8 mouse cellular contexts compared by ENCODE assay signal in the genomic region with DNA sequence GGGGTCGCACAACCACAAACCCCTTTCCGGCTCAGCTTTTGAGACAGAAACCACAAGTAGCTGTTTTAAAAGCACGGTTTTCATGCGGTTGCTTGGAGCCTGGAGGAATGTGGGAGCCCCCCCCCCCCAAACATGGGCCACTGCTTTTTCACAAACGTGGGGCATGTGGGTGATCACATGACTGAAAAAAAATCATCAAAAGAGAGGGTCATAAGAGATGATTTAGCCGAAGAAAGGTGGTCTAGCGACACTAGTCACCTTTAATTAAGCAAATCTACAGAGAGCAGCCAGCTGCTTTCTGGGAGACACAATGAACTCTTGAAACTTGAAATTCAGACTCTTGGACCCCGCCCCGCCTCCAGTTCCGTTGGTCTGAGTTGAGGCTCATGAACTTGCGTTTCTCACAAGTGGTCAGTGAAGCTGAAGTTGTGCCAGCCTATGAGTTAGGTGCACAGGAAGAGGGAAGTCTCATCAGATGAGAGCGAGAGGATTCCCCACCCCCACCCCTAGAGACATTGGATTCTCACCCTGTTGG. TPM values are rescaled to one million over a fixed set of nuclear protein-coding genes. Genes with fewer than 3 reads are reported as not detected.
DNase-seq lines count a peak whose midpoint lies in the region; ATAC-seq and TF ChIP-seq lines count a peak whose summit lies in the region.

No protein-coding gene starts in this region.

- peak; percentile 35 for DNase-seq in ZHBTc4 (ENCODE audit: low read depth, low spot score)
- DNase-seq in heart, postnatal 0 days (ENCODE audit: low spot score): no peak
- peak; percentile 8 for DNase-seq in liver
- DNase-seq in cerebellum, adult 8-10 months: no peak
- DNase-seq in left cerebral cortex, adult 18-20 months (ENCODE audit: low spot score in 2 of 2): no peak
- DNase-seq in left cerebral cortex, postnatal 14 days (ENCODE audit: low spot score in 2 of 2): no peak

- ATAC-seq in CD4-positive, CD25-positive, alpha-beta regulatory T cell, adult 4 months: peak; percentile 5
- ATAC-seq in heart, postnatal 0 days (ENCODE audit: insufficient read depth, low read depth): no peak

- no peak overlapping the region for H3ac ChIP-seq in myocyte (ENCODE audit: control insufficient read depth, insufficient read length)

- H3K27ac ChIP-seq in heart, postnatal 0 days (ENCODE audit: low read depth): no peak overlapping the region

- TF ChIP-seq POLR2A in myocyte (IDR thresholded peaks at IDR 0.05; ENCODE audit: insufficient read length, low read depth): no peak

- intact Hi-C loops in left cerebral cortex, postnatal 14 days (cut with DNase I): loop anchor here (5.0 kb wide), 3 partner anchors 60 to 150 kb away; no protein-coding TSS in a partner anchor

- peak overlapping the region; percentile 71 for H3K4me3 ChIP-seq in heart, postnatal 0 days (ENCODE audit: low read depth, low read length)
- H3K4me3 ChIP-seq in myocyte: peak overlapping the region; percentile 6

- TF ChIP-seq EP300 in heart, postnatal 0 days (IDR thresholded peaks at IDR 0.05; ENCODE audit: low read depth): no peak

- no peak for TF ChIP-seq CTCF in heart, postnatal 0 days (IDR thresholded peaks at IDR 0.05; ENCODE audit: low read depth)

- H3K36me3 ChIP-seq in heart, postnatal 0 days (replicated peaks; ENCODE audit: control insufficient read depth, insufficient read depth, low read length): no peaks in the 10 kb centered on the region
- no peaks in the 10 kb centered on the region for H3K36me3 ChIP-seq in myocyte (ENCODE audit: control insufficient read depth, insufficient read depth)

- H3K4me1 ChIP-seq in heart, postnatal 0 days (ENCODE audit: control insufficient read depth, insufficient read depth): peaks cover 8% of the 10 kb centered on the region

- H3K4me2 ChIP-seq in heart, postnatal 0 days (ENCODE audit: low read depth, low read length): peak overlapping the region; percentile 98
- peak overlapping the region; percentile 55 for H3K4me2 ChIP-seq in myocyte (ENCODE audit: low read depth)

- H3K27me3 ChIP-seq in heart, postnatal 0 days (ENCODE audit: control insufficient read depth, insufficient read depth, low read length): peaks cover 12% of the 10 kb centered on the region; the same call in 1 of the 2 replicates
- H3K27me3 ChIP-seq in myocyte (ENCODE audit: control insufficient read depth, insufficient read depth, insufficient read length): peaks cover 42% of the 10 kb centered on the region

- H3K79me2 ChIP-seq in myocyte (ENCODE audit: control insufficient read depth, insufficient read depth): no peaks in the 10 kb centered on the region

- peak overlapping the region; percentile 65; the same call in 1 of the 2 replicates for H3K9ac ChIP-seq in heart, postnatal 0 days (replicated peaks; ENCODE audit: low read depth, low read length)

- 26% methylated on average over 12 of the region's 12 CpGs for WGBS in heart, postnatal 0 days

- H3K9me3 ChIP-seq in heart, postnatal 0 days (replicated peaks; ENCODE audit: control insufficient read depth, low read length): no peaks in the 10 kb centered on the region

TF ChIP-seq in myocyte, 11 proteins besides CTCF, POLR2A, EP300 and RAD21:
- TF ChIP-seq E2F4 (IDR thresholded peaks at IDR 0.05; ENCODE audit: insufficient read depth): no peak
- TF ChIP-seq CEBPB (IDR thresholded peaks at IDR 0.05; ENCODE audit: insufficient read depth, poor library complexity, severe bottlenecking): no peak
- TF ChIP-seq REST (IDR thresholded peaks at IDR 0.05; ENCODE audit: insufficient read depth, insufficient read length): no peak
- TF ChIP-seq MYOG (IDR thresholded peaks at IDR 0.05; ENCODE audit: control insufficient read depth in 1 of 3, insufficient read depth in 1 of 3, insufficient read length in 2 of 3, low read depth in 2 of 3): no peak
- TF ChIP-seq SRF (IDR thresholded peaks at IDR 0.05; ENCODE audit: control insufficient read depth, insufficient read length, low read depth): no peak
- no peak for TF ChIP-seq MAX (IDR thresholded peaks at IDR 0.05; ENCODE audit: low read depth)
- no peak for TF ChIP-seq TCF12 (IDR thresholded peaks at IDR 0.05; ENCODE audit: insufficient read depth, poor library complexity, severe bottlenecking)
- TF ChIP-seq TCF3 (IDR thresholded peaks at IDR 0.05; ENCODE audit: insufficient read length, low read depth): no peak
- TF ChIP-seq USF1 (IDR thresholded peaks at IDR 0.05; ENCODE audit: low read depth): no peak
- no peak for TF ChIP-seq POLR2AphosphoS2 (IDR thresholded peaks at IDR 0.05; ENCODE audit: insufficient read length, low read depth)
- no peak for TF ChIP-seq MYOD1 (IDR thresholded peaks at IDR 0.05; ENCODE audit: control insufficient read depth in 1 of 3, insufficient read length in 2 of 3, low read depth in 2 of 3)

RNA-seq across cellular contexts. Expression of a gene that starts 1.0 kb away (rescaled TPM):
- polyA plus RNA-seq in CD4-positive, CD25-positive, alpha-beta regulatory T cell, adult 4 months (2017; shearing (Covaris generic)): 10 to 100 TPM; 14.2 to 14.7 TPM
- total RNA-seq in heart, postnatal 0 days (2014; rRNA removed; ENCODE audit: low replicate concordance): 1.3 and 2.0 TPM in 2 replicates
- 0.83 and 1.0 TPM in 2 replicates for polyA plus RNA-seq in heart, postnatal 0 days (2015; fragmentation: Nextera tagmentation; extraction: Ambion mirVana)
- 0.02 TPM for polyA plus RNA-seq in myocyte (2012; fragmentation: generic; extraction: Trizol)
- total RNA-seq in left cerebral cortex, adult 18-20 months (2021): 10 to 100 TPM; 16.1 to 19.7 TPM
- 10 to 100 TPM; 15.9 to 17.2 TPM for total RNA-seq in left cerebral cortex, postnatal 14 days (2021)

Comparison
In these comparisons a context has a peak if more than half of its experiments do, and no peak if none do; other contexts are left out.
1. DNase-seq: peak in ZHBTc4 (single experiment) and liver (single experiment); none in heart, postnatal 0 days (single experiment), cerebellum, adult 8-10 months (single experiment), left cerebral cortex, adult 18-20 months (0 of 2) and left cerebral cortex, postnatal 14 days (0 of 2).